Mouse (Mus musculus) ES-Bruce4 (cell line): ENCODE measurements around the gene BC051665.

Experiments used
- CTCF ChIP-seq: IDR thresholded peaks from one replicate; pipeline ENCODE4 v1.8.1; 2011; ENCODE audit warnings: low read depth, low read length
- POLR2A ChIP-seq: IDR thresholded peaks from one replicate; pipeline ENCODE4 v1.8.1; 2011; ENCODE audit warnings: low read length; ENCODE audit not compliant: insufficient read depth

DNA sequence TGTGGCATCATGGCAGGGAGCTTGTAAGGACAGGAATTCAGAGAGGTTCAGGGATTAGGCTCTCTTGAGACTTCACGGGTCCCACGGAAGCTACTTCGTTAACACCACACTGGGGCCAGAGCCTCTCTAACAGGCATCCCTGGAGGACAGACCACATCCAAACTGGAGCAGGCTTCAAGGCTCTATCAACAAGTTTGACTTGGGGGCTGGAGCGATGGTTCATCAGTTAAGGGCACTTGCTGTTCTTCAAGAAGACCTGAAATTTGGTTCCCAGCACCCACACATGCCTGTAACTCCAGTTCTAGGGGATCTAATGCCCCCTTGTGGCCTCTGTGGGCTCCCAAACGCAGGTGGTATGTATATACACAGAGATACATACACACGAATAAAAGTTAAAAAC lies 32.9 kb downstream of the BC051665 start:
- TF ChIP-seq CTCF (no peak), POLR2A (no peak)
